Mouse (Mus musculus) kidney, adult 2 months (tissue): Measurements from ENCODE around the gene Hmbs. TPM values are rescaled to one million over a fixed set of nuclear protein-coding genes. Genes with fewer than 3 reads are reported as not detected.
"Not testable (repeated sequence)": the region's sequence is repeated elsewhere in the genome, so short reads cannot be mapped to it uniquely, and the experiment has no call there.

ENCODE experiments used
- DNase-seq: peaks from one replicate; pipeline ENCODE4 v3.0.0; 2021
- H3K27ac ChIP-seq: fragments of 200-500 bp; 2 replicates; pipeline ENCODE4 v1.5.1; 2012; ENCODE audit warnings: low read depth, low read length, control low read depth, inconsistent platforms; ENCODE audit not compliant: insufficient read depth
- H3K27me3 ChIP-seq: fragments of 200-500 bp; replicated peaks from 2 replicates; pipeline ENCODE4 v1.6.1; 2012; ENCODE audit warnings: mild to moderate bottlenecking, moderate library complexity, low read length, inconsistent platforms; ENCODE audit not compliant: control insufficient read depth, insufficient read depth
- H3K36me3 ChIP-seq: fragments of 200-500 bp; 2 replicates; pipeline ENCODE4 v1.6.1; 2012; ENCODE audit warnings: mild to moderate bottlenecking, moderate library complexity, low read length, inconsistent platforms; ENCODE audit not compliant: control insufficient read depth, insufficient read depth
- H3K4me1 ChIP-seq: fragments of 200-500 bp; 2 replicates; pipeline ENCODE4 v1.6.1; 2011; ENCODE audit warnings: low read length; ENCODE audit not compliant: control insufficient read depth, insufficient read depth
- H3K4me3 ChIP-seq: fragments of 200-500 bp; 2 replicates; pipeline ENCODE4 v1.5.1; 2011; ENCODE audit warnings: mild to moderate bottlenecking, low read depth, low read length, control low read depth; ENCODE audit not compliant: insufficient read depth
- CTCF ChIP-seq: fragments of 200-500 bp; conservative IDR thresholded peaks from 2 replicates; pipeline ENCODE4 v1.5.1; 2011; ENCODE audit warnings: low read depth, mild to moderate bottlenecking, control low read depth, low read length, moderate library complexity, mixed read lengths; ENCODE audit not compliant: insufficient read depth, insufficient read length
- POLR2A ChIP-seq: fragments of 200-500 bp; IDR thresholded peaks from one replicate; pipeline ENCODE4 v1.6.1; 2011; ENCODE audit warnings: low read depth, low read length, control low read depth
- WGBS: fragments of 180-500 bp; shearing (Covaris S2); methylation state at CpG from one replicate; pipeline ENCODE4 v1.1.7; 2018; 5-methylcytosine and 5-hydroxymethylcytosine counted together
- polyA plus RNA-seq: library from polyadenylated mRNA; depleted of rRNA; stranded (reverse); fragments of >200 nt; gene quantifications from 2 replicates; pipeline ENCODE4 v1.2.3, GENCODE M21; 2012

Hmbs gene
- polyA plus RNA-seq, 1 experiment = 49.3 TPM

- Histone ChIP-seq H3K27ac (no peak overlapping the region), H3K36me3 (peaks cover 3% of the 10 kb centered on the region; the same call in 1 of the 2 replicates), H3K4me3 (no peak overlapping the region), H3K4me1 (no peaks in the 10 kb centered on the region), H3K27me3 (no peaks in the 10 kb centered on the region)
- 60% methylated on average over 3 of the region's 3 CpGs for whole genome bisulfite sequencing
- TF ChIP-seq CTCF (no peak), POLR2A (no peak)
- no peak for DNase-seq
Observed at GRCm38 (mm10) chr9:44309756-44310155, 34.3 kb downstream of the Hmbs start.

- no peak for DNase-seq
- 76% methylated on average over 2 of the region's 2 CpGs for WGBS
- H3K27me3 ChIP-seq = no peaks in the 10 kb centered on the region
- no peak overlapping the region for H3K4me3 ChIP-seq
- H3K36me3 ChIP-seq = no peaks in the 10 kb centered on the region; the same call in 1 of the 2 replicates
- no peaks in the 10 kb centered on the region; the same call in 1 of the 2 replicates for H3K4me1 ChIP-seq
- H3K27ac ChIP-seq = no peak overlapping the region
- no peak for TF ChIP-seq POLR2A
- TF ChIP-seq CTCF = no peak
Observed at GRCm38 (mm10) chr9:44307248-44307647, 36.8 kb downstream of the Hmbs start.

GRCm38 (mm10) chr9:44306532-44306931 lies 37.5 kb downstream of the Hmbs start:
- no peaks in the 10 kb centered on the region for H3K27me3 ChIP-seq
- no peak for DNase-seq
- no peak overlapping the region for H3K4me3 ChIP-seq
- H3K4me1 ChIP-seq = no peaks in the 10 kb centered on the region; the same call in 1 of the 2 replicates
- H3K36me3 ChIP-seq = no peaks in the 10 kb centered on the region; the same call in 1 of the 2 replicates
- H3K27ac ChIP-seq = no peak overlapping the region
- 90% methylated on average over 6 of the region's 6 CpGs for WGBS
- TF ChIP-seq POLR2A = no peak

- TF ChIP-seq POLR2A (peak; percentile 74), CTCF (no peak)
- H3K36me3 ChIP-seq = no peaks in the 10 kb centered on the region; the same call in 1 of the 2 replicates
- peak within 1 kb of the TSS; percentile 74 for H3K4me3 ChIP-seq
- peak within 1 kb of the TSS; percentile 51 for H3K27ac ChIP-seq
- peak; percentile 100 for DNase-seq
- under 1% methylated on average over 54 of the region's 54 CpGs for WGBS
- no peaks in the 10 kb centered on the region; the same call in 1 of the 2 replicates for H3K4me1 ChIP-seq
- H3K27me3 ChIP-seq = no peaks in the 10 kb centered on the region
Observed at GRCm38 (mm10) chr9:44305466-44306079, 38.5 kb downstream of the Hmbs start, which contains the start of gene Hinfp. Gene Hinfp, minus strand, starts transcription at chr9:44305671.

- not testable (repeated sequence) for H3K4me1 ChIP-seq, DNase-seq, H3K4me3 ChIP-seq, H3K27me3 ChIP-seq, H3K36me3 ChIP-seq, H3K27ac ChIP-seq
- 94% methylated on average over 3 of the region's 3 CpGs for WGBS
Observed at GRCm38 (mm10) chr9:44300001-44300400, 44.0 kb downstream of the Hmbs start.

- peaks cover 3% of the 10 kb centered on the region for H3K36me3 ChIP-seq
- no peak overlapping the region for H3K4me3 ChIP-seq
- TF ChIP-seq CTCF (peak; percentile 74), POLR2A (no peak)
- no peaks in the 10 kb centered on the region for H3K27me3 ChIP-seq
- WGBS = 66% methylated on average over 3 of the region's 3 CpGs
- H3K27ac ChIP-seq = no peak overlapping the region
- DNase-seq = peak; percentile 73
- H3K4me1 ChIP-seq = no peaks in the 10 kb centered on the region
Observed at GRCm38 (mm10) chr9:44292490-44292889, 51.5 kb downstream of the Hmbs start.

GRCm38 (mm10) chr9:44288959-44289291 lies 55.1 kb downstream of the Hmbs start:
- H3K27ac ChIP-seq = no peak overlapping the region
- TF ChIP-seq POLR2A = no peak
- no peak for TF ChIP-seq CTCF
- no peaks in the 10 kb centered on the region for H3K36me3 ChIP-seq
- no peak for DNase-seq
- no peaks in the 10 kb centered on the region for H3K4me1 ChIP-seq
- no peaks in the 10 kb centered on the region for H3K27me3 ChIP-seq
- WGBS = 30% methylated on average over 11 of the region's 11 CpGs
- no peak overlapping the region for H3K4me3 ChIP-seq
